Mouse (Mus musculus) liver, embryonic 14.5 days (tissue): ENCODE data around the gene Sirpa. TPM values are rescaled to one million over a fixed set of nuclear protein-coding genes. Genes with fewer than 3 reads are reported as not detected.

Source experiments
- ATAC-seq: fragments of 200-750 bp; cut with Nextera tagmentation; 2 replicates; pipeline ENCODE4 v1.8.0; 2017; ENCODE audit warnings: moderate number of reproducible peaks, mild to moderate bottlenecking, moderate library complexity; ENCODE audit not compliant: insufficient read depth
- DNase-seq, 3 experiments: peaks; one replicate each; pipeline ENCODE4 v3.0.0-alpha.2; 2012 to 2013; ENCODE audit warnings: low read depth in 3 of 3, low spot score in 3 of 3
- H3K27ac ChIP-seq: fragments of 300-500 bp; sonication (generic); 2 replicates; pipeline ENCODE4 v1.5.1; 2014; ENCODE audit warnings: moderate library complexity, mild to moderate bottlenecking, control low read depth, inconsistent platforms
- H3K27me3 ChIP-seq: fragments of 300-500 bp; sonication (generic); 2 replicates; pipeline ENCODE4 v1.6.1; 2014; ENCODE audit warnings: mild to moderate bottlenecking, low read length, moderate library complexity; ENCODE audit not compliant: control insufficient read depth, insufficient read depth
- H3K36me3 ChIP-seq: fragments of 300-500 bp; sonication (generic); replicated peaks from 2 replicates; pipeline ENCODE4 v1.6.1; 2014; ENCODE audit warnings: low read depth; ENCODE audit not compliant: control insufficient read depth, insufficient read depth
- H3K4me1 ChIP-seq, 2 experiments: fragments of 200-500 bp in 1 of 2; fragments of 300-500 bp in 1 of 2; sonication (generic) in 1 of 2; replicated peaks; 2 replicates each; pipeline ENCODE4 v1.6.1; 2012 to 2014; ENCODE audit warnings: antibody characterized with exemption in 1 of 2, inconsistent platforms in 1 of 2, low read length in 1 of 2; ENCODE audit not compliant: control insufficient read depth in 2 of 2, insufficient read depth in 2 of 2
- H3K4me2 ChIP-seq: fragments of 300-500 bp; sonication (generic); 2 replicates; pipeline ENCODE4 v1.6.1; 2014; ENCODE audit warnings: low read depth, mild to moderate bottlenecking, control low read depth, moderate library complexity
- H3K4me3 ChIP-seq, 2 experiments: fragments of 200-500 bp in 1 of 2; fragments of 300-500 bp in 1 of 2; sonication (generic) in 1 of 2; 2 replicates each; pipeline ENCODE4 v1.5.1; 2012 to 2014; ENCODE audit warnings: low read depth in 2 of 2, low read length in 2 of 2, mild to moderate bottlenecking in 2 of 2, control low read depth in 1 of 2, inconsistent platforms in 1 of 2, moderate library complexity in 1 of 2; ENCODE audit not compliant: insufficient read depth in 1 of 2
- H3K9ac ChIP-seq: fragments of 300-500 bp; sonication (generic); replicated peaks from 2 replicates; pipeline ENCODE4 v1.6.1; 2014; ENCODE audit warnings: mild to moderate bottlenecking, control low read depth, moderate library complexity
- H3K9me3 ChIP-seq: fragments of 300-500 bp; sonication (generic); 2 replicates; pipeline ENCODE4 v1.6.1; 2016; ENCODE audit warnings: low read length, mixed read lengths; ENCODE audit not compliant: control insufficient read depth
- CTCF ChIP-seq: IDR thresholded peaks from 2 replicates; pipeline ENCODE4 v1.5.1; 2016; ENCODE audit warnings: antibody characterized with exemption, low read depth, control low read depth
- EP300 ChIP-seq: IDR thresholded peaks from 2 replicates; pipeline ENCODE4 v1.6.1; 2016; ENCODE audit warnings: antibody characterized with exemption, low read depth
- WGBS: fragments of 180-500 bp; shearing (Covaris S2); extraction: QIAGEN DNeasy Blood & Tissue Kit; methylation state at CpG from one replicate; pipeline ENCODE4 v1.1.7; 2014; ENCODE audit not compliant: insufficient replicate concordance; 5-methylcytosine and 5-hydroxymethylcytosine counted together
- polyA plus RNA-seq, 2 experiments: library from polyadenylated mRNA; depleted of rRNA in 1 of 2; stranded (reverse) in 1 of 2; unstranded in 1 of 2; fragments of >200 nt; fragmentation: Nextera tagmentation in 1 of 2; extraction: Ambion mirVana in 1 of 2; gene quantifications; 2 replicates each; pipeline versions ENCODE4 v1.2.1 to v1.2.3; 2012 to 2014

Sirpa gene
- polyA plus RNA-seq, 2 experiments: 18.2 to 18.7 TPM

DNA sequence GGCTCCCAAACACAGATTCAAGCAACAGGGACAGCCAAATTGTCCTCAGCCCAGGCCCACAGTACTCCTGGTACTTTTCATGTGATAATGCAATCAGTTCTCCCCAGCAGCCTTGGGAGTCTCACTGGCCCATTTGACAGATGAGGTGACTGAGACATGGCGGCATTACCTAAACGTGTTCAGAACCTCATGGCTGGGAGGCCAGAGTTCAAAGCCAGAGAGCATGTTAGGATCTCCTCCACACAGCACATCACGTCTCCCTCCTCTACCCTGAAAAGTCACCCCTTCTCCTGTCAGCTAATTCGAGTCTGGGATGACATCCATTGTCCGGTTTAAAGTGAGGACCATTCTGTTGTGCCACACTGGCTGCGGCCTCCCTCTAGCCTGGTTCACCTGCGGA, 27.5 kb downstream of the Sirpa start:
- Histone ChIP-seq H3K4me3 (no peak overlapping the region), H3K4me1 (no peaks in the 10 kb centered on the region), H3K9ac (no peak overlapping the region), H3K4me2 (no peak overlapping the region), H3K9me3 (no peaks in the 10 kb centered on the region), H3K27me3 (no peaks in the 10 kb centered on the region), H3K36me3 (no peaks in the 10 kb centered on the region), H3K27ac (no peak overlapping the region)
- ATAC-seq: no peak
- TF ChIP-seq CTCF (no peak), EP300 (no peak)
- WGBS: 63% methylated on average over 7 of the region's 7 CpGs
- no peak for DNase-seq

GRCm38 (mm10) chr2:129620881-129621280, 28.2 kb downstream of the Sirpa start:
- TF ChIP-seq CTCF: no peak
- TF ChIP-seq EP300: no peak
- ATAC-seq: no peak
- Histone ChIP-seq H3K27me3 (no peaks in the 10 kb centered on the region), H3K27ac (no peak overlapping the region), H3K9me3 (no peaks in the 10 kb centered on the region), H3K4me1 (no peaks in the 10 kb centered on the region), H3K4me3 (no peak overlapping the region), H3K9ac (no peak overlapping the region), H3K4me2 (no peak overlapping the region), H3K36me3 (no peaks in the 10 kb centered on the region)
- WGBS: 59% methylated on average over 5 of the region's 5 CpGs
- no peak for DNase-seq

DNA sequence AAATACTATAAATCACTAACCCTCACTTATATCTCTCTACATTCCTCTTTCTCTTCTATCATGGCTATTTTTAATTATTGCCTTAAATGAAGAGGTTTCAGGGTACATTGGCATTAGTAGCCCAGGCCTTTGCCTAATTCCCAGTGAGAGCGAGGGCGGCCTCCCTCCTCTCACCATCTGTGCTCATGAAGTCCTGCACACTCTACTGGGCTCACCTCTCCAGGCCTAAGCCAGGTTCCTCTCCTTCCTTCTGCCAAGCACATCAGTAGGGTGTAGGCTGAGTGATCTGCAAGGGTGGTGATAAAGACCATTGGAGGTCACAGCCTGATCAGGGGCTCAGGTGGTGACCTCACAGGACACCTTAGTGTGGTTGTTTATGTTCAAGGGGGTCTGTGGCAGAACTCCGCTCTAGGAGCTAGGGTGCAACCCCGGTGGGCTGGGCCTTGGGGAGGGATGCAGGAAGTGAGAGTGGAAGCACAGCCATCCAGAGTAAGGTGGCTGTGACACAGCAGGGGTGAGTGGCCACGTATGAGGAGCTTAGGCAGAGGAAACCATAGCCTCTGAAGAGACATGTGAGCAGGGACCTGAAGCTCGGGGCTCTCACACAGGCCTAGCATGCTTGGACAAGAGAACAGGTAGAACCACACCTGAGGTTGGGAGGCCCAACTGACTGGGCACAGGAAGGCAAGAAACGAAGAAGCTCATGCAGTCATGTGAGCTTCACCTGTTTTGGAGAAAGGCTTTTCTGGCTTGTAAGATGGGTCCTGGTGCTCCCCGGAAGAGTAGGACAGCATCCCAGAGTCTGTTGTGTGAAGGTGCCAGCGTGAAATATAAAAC, 29.2 kb downstream of the Sirpa start:
- no peaks in the 10 kb centered on the region for H3K27me3 ChIP-seq
- DNase-seq (no peak), ATAC-seq (no peak)
- H3K4me1 ChIP-seq: no peaks in the 10 kb centered on the region
- H3K4me2 ChIP-seq: no peak overlapping the region
- H3K36me3 ChIP-seq: no peaks in the 10 kb centered on the region
- H3K9ac ChIP-seq: no peak overlapping the region
- TF ChIP-seq CTCF: no peak
- TF ChIP-seq EP300: no peak
- H3K27ac ChIP-seq: no peak overlapping the region
- H3K9me3 ChIP-seq: no peaks in the 10 kb centered on the region
- H3K4me3 ChIP-seq: no peak overlapping the region
- 62% methylated on average over 9 of the region's 9 CpGs for WGBS

- no peak for TF ChIP-seq EP300
- 65% methylated on average over 5 of the region's 5 CpGs for whole genome bisulfite sequencing
- no peak overlapping the region for H3K4me2 ChIP-seq
- no peak overlapping the region for H3K27ac ChIP-seq
- H3K4me1 ChIP-seq: no peaks in the 10 kb centered on the region
- ATAC-seq (no peak), DNase-seq (no peak)
- H3K9me3 ChIP-seq: no peaks in the 10 kb centered on the region
- no peaks in the 10 kb centered on the region for H3K36me3 ChIP-seq
- no peak overlapping the region for H3K4me3 ChIP-seq
- H3K27me3 ChIP-seq: no peaks in the 10 kb centered on the region
- H3K9ac ChIP-seq: no peak overlapping the region
These were observed 30.3 kb downstream of the Sirpa start for GRCm38 (mm10) chr2:129622918-129623317.

DNA sequence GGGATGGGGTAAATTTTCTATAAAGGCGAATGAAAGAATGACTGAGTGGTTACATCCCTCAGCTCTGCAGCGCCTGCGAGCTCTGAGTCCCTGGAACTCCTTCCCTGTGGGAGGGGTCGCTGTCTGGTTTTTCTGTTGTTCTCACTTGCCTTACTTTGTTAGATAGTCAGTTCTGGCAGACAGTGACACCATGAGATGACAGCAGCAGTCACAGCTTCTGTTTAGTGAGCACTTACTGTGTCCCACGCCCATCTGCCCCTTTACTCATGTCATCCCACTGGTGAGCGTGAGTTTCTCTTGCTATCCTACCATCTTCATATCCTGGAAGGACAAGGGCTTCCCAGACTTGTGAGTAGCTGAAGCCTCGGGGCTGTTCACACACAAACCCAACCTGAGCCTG, 31.1 kb downstream of the Sirpa start:
- no peaks in the 10 kb centered on the region for H3K36me3 ChIP-seq
- H3K27ac ChIP-seq: no peak overlapping the region
- ATAC-seq (no peak), DNase-seq (no peak)
- no peaks in the 10 kb centered on the region for H3K9me3 ChIP-seq
- no peak overlapping the region for H3K9ac ChIP-seq
- 66% methylated on average over 7 of the region's 7 CpGs for WGBS
- no peak overlapping the region for H3K4me3 ChIP-seq
- TF ChIP-seq CTCF (no peak), EP300 (no peak)
- no peak overlapping the region for H3K4me2 ChIP-seq
- no peaks in the 10 kb centered on the region for H3K4me1 ChIP-seq
- no peaks in the 10 kb centered on the region for H3K27me3 ChIP-seq
